Mouse (Mus musculus) telencephalon, adult 2 months (tissue): Measurements from ENCODE around the gene Parn.
A peak's percentile ranks its signal among the peaks of the same experiment; 100 is the strongest.

Experiments used
- DNase-seq: peaks from one replicate; pipeline ENCODE4 v3.0.0-alpha.2; 2011; ENCODE audit warnings: low read depth, low spot score

Gene Parn

DNA sequence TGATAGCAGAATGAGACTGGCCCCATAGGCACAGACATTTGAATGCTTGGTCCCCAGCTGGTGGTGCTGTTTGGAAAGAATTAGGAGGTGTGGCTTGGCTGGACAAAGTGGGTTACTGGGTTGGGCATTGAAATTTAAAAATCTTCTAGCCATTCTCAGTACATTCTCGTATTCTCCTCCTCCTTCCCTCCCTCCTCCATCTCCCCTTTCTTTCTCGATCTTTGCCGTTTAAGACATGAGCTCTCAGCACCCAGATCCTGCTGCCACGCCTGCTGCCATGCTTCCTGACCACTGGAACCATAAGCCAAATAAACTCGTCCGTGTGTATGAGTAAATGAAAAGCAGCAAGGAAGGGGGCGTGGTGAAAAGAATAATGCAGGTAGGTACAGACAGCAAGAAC lies 111.5 kb downstream of the Parn start:
- no peak for DNase-seq

- no peak for DNase-seq
Measured at GRCm38 (mm10) chr16:13550667-13551066, 117.3 kb downstream of the Parn start.

- DNase-seq = no peak
Measured at GRCm38 (mm10) chr16:13549976-13550375, 118.0 kb downstream of the Parn start.

GRCm38 (mm10) chr16:13541816-13542215 lies 126.2 kb downstream of the Parn start:
- no peak for DNase-seq

- no peak for DNase-seq
Measured at GRCm38 (mm10) chr16:13541121-13541747, 126.7 kb downstream of the Parn start.

DNA sequence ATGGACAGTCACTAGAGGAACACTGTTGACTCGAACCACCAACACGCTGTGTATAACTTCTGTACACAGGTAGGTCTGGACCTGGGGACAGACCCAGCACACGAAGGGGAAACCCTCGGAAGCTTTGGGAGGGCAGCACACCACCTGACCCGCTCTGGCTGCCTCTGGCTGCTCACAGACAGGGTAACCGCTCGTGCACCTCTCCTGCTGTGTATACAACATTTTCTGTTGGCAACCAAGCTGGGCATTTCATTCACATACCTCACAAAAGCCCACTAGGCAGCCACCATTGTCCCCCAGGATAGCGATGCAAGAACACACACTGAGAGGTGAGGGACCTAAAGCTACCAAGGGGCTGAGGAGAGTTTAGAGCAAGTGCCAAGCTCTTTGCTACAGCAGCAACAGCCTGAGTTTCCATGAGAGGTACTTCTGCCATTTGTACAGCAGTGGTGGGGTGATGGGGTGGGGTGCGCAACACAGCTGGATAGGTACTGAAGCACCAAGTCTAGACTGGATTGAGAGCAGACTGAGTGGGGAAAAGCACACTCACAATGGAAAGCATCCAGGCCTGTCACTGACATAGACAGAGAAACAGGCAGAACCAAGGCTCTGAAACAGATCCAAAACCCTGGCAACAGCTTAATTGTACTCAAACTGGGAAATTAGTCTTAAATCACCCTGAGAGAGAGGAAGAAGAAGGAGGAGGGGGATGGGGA lies 128.9 kb downstream of the Parn start:
- DNase-seq = no peak

DNA sequence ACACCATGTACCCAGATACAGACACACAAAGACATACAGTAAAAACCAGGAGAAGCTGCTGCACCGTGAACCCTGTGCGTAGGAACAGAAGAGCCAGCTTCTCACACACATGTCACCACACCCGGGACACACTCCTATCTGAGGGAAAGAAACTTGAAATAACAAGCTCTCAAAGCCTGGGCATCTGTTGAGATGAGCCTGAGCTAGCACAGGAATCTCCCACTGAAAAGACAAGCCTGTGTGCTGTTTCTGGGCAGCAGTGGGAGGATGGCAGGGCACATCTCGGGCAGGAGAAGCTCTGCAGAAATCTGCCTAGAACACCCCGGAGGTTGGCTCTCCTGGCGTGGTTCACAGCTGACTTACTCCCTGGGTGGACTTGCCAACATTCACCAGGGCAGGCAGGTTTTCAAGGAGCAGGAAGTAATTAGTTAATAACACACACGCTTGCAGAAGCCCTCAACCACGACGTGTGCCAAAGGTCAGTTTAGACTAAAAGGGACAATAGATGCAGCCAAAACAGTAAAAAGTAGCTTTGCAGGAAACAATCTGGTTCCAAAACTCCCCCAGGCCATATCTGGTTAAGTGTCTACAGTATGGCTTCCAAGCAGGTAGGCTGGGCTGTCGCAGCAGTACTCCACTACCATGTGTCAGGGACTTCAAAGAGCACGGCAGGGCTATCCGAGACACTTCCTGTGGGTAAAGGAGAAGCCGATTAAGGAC lies 129.6 kb downstream of the Parn start:
- no peak for DNase-seq

- no peak for DNase-seq
Measured at GRCm38 (mm10) chr16:13536404-13536803, 131.6 kb downstream of the Parn start.

GRCm38 (mm10) chr16:13535856-13536255 lies 132.1 kb downstream of the Parn start:
- no peak for DNase-seq

DNA sequence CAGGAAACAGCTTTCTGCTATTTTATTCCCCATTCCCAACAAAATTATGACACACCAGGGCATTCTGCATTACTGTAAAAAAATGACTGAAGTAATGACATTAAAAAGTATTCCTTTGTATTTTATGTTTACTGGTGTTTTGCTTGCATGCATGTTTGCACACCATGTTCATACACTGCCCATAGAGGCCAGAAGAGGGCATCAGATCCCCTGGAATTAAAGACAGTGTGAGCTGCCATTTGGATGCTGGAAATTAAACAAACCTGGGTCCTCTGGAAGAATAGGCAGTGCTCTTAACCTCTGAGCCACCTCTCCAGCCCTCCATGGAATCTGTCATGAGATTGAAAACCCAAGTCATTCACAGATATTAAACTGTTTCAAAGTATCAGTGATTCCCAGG lies 135.1 kb downstream of the Parn start:
- DNase-seq = no peak

DNA sequence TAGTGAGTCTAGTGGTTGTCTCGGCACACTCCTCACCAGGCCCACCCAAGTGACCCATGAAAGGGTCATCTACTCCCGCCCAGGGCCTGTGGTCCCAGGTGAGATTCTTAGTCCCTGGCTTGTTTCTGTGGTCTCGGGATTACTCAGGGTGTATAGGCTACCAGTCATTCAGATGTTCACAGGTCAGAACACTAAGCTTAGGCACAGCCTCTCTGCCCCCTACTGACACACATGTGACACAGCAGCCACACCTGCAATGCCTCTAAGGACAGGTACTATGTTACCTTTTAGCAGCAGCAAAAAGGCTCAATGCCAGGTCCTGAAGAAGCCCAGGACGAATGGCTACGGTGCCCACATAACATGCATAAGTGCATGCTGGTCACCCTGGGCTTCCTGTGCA lies 136.7 kb downstream of the Parn start:
- DNase-seq = no peak

DNA sequence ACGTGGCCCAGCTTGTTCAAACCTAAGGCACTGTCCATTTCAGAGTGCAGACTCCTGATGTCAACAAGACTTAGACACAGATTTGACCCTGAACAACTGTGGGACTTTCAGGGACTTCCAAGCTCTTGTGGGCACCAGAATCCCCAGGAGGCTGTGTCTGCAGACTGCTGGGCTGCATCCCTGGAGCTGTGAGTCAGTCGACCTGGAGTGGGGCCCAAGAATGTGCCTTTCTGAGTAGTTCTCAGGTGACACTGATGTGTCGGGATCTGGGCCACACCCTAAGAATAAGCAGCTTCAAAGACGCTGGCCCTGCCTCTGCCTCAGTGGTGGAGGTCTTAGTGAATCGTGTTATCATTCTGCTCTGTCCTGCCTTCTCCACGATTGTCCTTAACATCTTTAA lies 146.6 kb downstream of the Parn start:
- no peak for DNase-seq

DNA sequence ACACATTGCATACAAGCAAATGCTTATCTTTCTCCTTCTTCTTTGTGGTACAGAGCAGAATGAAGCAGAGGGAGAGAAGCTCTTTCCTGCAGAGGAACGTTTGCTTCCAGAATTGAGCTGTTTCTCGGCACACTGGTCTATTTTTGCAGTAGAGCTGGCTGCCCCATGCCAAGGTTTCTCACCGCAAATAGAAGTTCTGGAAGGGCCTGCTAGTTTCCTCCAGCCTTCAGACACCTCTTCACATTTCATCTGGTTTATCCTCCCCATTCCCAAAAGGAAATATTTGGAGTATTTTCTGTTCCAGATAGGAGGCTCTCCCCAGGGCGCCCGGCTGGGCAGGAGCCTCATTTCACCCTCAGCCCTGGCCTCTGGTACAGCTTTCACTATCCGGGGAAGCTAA lies 147.7 kb downstream of the Parn start:
- DNase-seq = peak; percentile 70

DNA sequence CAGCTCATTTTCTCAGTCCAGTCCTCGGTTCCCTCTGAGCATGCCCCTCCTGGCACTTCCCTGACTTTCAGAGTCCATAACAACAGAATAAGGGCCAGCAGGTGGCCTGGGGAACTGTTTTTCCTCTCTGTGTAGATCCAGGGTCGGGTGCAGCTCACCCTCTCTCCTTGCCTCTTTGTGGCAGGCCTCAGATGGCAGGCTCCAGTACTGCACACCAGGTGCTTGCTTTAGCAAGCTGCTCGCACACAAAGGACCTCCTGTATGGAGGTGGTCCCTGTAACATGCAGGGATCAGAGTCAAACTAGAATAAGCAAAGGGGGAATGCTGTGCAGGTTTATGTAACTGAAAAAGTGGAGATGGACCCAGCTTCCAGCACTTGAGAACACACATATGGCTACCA lies 151.8 kb downstream of the Parn start:
- DNase-seq = no peak

GRCm38 (mm10) chr16:13515524-13515923 lies 152.4 kb downstream of the Parn start:
- no peak for DNase-seq

DNA sequence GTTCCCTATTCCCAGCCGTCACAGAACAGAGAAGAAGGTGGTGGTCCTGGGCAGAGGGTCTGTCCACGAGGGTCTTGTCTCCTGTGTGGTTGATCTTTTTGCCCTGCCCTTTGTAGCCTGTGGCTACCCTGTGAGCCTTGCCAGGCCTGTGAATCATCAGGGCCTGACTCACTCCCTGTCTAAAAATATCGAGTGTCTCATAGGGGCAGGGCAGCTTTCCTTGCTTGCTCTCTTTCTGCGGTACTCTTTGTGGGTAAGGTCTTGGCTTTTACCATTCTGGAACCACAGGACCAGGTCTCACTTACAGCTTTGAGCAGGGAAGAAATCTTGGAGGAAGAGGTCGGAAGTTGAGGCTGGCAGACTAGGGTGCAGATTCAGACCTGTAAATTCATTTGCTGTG lies 162.9 kb downstream of the Parn start:
- DNase-seq = no peak

DNA sequence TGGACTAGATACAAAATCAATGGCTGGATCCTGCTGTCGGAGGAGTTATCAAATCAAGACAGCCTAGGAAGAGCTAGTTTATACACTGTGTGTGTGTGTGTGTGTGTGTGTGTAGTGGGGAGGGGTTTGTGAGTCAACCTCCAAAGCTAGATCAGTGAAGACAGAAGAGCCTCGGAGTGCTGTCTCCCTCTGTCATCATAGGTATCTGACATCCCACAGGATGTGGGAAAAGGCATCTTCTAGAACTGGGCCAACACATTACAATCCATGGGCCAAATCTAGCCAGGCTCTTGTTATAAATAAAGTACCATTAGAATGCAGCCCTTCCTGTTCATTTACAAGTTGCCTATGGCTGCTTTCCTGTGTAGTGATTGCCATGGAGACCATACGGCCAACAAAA lies 163.5 kb downstream of the Parn start:
- no peak for DNase-seq

DNA sequence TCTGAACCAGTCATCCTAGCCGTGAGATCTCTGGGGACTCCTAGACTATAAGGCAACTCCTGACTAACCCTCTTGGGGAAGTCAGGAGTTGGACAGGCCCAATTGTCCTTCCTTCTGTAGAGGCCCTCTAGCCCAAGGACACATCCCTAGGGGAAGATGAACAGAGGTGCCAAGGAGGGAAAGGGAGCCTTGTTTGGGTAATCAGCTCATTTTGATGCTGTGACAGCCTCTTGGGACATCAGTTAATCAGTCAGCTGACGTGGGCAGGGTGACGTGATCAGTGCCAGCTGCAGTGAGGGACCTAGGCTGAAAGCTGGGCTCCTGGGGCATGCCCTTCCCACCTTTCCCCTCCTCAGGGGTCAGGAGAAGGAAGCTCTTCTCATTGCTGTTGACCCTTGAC lies 169.0 kb downstream of the Parn start:
- DNase-seq = no peak

DNA sequence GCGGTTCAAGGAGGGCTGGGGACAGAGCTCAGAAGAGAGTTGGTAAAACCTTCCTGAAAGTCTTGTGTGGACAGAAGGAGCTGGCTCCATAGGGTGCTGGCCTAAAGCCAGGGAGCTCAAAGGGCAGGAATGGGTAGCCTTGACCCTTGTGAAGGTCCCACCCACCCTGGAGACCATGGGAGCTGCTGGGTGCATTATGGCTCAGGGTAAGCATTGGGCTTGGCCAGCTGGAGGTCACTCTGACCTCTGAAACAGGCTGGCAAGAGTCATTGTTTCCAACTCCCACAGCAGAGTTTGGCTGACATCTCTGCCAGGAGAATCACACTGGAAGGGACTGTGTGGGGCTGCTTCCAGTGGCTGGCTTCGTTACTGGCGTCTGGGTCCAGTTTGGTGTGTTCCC lies 174.0 kb downstream of the Parn start:
- DNase-seq = no peak

DNA sequence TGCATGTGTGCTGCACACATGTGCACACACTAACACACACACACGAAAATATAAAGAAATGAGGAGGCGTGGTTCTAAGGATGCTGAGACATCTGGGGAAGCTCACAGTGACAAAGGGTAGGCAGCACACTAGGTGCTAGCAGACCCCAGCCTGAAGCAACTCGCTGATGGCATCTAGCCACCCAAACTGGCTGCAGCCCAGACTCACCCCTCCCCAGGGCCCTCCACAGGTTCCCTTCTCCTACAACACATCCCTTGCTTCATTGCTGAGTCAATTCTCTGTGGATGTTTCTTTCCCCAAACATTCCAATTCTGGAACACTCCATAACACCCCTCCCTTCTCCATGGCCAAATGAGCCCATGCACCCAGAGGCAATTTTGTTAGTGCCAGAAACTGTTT lies 175.0 kb downstream of the Parn start:
- DNase-seq = no peak

DNA sequence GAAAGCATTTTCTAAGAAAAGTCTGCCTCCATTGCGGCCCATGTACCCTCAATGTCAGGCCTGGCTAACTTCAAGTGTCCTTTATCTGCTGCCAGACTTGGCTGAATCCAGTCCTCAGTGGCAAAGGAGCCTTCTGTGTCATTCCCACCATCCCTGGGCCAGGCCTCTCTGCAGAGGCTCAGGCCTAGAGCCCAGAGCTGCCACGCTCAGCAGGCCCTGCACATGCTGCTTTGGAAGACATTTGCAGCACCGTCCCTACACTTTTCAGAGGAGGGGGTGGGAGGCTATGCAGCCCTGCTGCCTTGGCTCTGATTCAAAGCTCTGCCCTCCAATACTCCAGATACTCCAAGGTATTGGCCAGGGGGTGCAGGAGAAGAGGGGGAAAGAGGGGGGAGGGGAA lies 176.2 kb downstream of the Parn start:
- DNase-seq = no peak
